Mouse (Mus musculus) liver, embryonic 18 days (tissue): ENCODE data around the gene Ctps. TPM values are rescaled to one million over a fixed set of nuclear protein-coding genes. Genes with fewer than 3 reads are reported as not detected.

Source experiments
- polyA plus RNA-seq: library from polyadenylated mRNA; depleted of rRNA; stranded (reverse); fragments of >200 nt; gene quantifications from 2 replicates; pipeline ENCODE4 v1.2.3, GENCODE M21; 2012; rRNA removed

Gene Ctps
- 9.5 and 9.6 TPM in 2 replicates for polyA plus RNA-seq

GRCm38 (mm10) chr4:120569486-120570437, at the start of gene Ctps:
Gene Ctps, minus strand, starts transcription at chr4:120570276.

DNA sequence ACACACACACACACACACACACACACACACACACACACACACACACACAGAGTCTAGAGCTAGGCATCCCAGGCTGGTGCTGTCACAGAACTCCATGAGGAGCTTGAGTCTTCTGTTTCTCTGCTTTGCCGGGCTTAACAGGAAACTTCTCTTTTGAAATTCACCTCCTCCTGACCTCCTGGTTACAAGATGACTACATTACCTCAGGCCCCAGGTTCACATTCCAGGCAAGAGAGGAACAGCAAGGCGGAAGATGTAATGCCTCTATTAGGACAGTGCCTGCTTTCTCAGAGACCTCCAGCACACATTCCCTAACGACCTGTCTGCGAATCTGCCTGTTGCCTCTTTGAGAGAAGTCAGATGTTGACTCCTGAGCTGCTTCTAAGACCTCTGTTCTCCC, 18.4 kb upstream of the Ctps start, which contains the start of gene Gm8439:
TSS of gene Gm8439 (plus strand) at position 301 of the 400 bp plus-strand sequence.

GRCm38 (mm10) chr4:120531986-120532385, 38.1 kb downstream of the Ctps start, which contains the start of gene Slfnl1:
Gene Slfnl1, plus strand, starts transcription at chr4:120532231.

Other genes with a start within 250 kb of the Ctps start
- gene Scmh1, start 165.0 kb downstream of the Ctps start, polyA plus RNA-seq = 10.5 and 12.8 TPM in 2 replicates
- 0.02 TPM in 1 of 2 replicates, not detected in the other for gene Slfnl1, start 38.0 kb downstream of the Ctps start, polyA plus RNA-seq
- 0.25 and 0.44 TPM in 2 replicates for gene Gm8439, start 18.5 kb upstream of the Ctps start, polyA plus RNA-seq
- gene Cited4, start 96.3 kb upstream of the Ctps start, polyA plus RNA-seq = 18.9 and 24.1 TPM in 2 replicates
- 0.22 and 0.32 TPM in 2 replicates for gene Kcnq4, start 178.3 kb upstream of the Ctps start, polyA plus RNA-seq